Mouse (Mus musculus): ENCODE data around the gene Asb11. TPM values are rescaled to one million over a fixed set of nuclear protein-coding genes. Genes with fewer than 3 reads are reported as not detected.
A peak's percentile ranks its signal among the peaks of the same experiment; 100 is the strongest.

The Asb11 gene
- total RNA-seq, 2 experiments from 2014 or later = 21.5 to 49.7 TPM

DNA sequence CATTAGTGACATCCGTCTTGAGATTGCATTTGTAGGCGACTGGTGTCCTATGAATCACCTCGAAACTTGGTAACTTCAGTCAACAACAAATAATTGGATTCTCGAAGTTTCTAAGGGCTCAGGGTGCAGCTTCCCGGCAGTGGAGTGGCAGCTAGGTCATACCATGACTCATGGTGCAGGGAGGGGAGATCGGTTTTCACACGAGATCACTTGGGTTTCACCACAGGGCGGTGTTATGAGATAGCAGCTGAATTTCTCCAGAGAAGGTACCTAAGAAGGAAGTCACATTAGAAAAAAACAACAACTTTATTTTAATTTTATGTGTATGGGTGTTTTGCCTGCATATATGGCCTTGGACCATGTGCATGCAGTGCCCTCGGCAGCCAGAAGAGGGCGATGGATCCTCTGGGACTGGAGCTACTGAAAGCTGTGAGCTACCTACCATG lies 9.3 kb downstream of the Asb11 start:
- peak; percentile 12 for DNase-seq

GRCm38 (mm10) chrX:164446835-164447681 lies 10.3 kb downstream of the Asb11 start:
- DNase-seq = no peak

DNA sequence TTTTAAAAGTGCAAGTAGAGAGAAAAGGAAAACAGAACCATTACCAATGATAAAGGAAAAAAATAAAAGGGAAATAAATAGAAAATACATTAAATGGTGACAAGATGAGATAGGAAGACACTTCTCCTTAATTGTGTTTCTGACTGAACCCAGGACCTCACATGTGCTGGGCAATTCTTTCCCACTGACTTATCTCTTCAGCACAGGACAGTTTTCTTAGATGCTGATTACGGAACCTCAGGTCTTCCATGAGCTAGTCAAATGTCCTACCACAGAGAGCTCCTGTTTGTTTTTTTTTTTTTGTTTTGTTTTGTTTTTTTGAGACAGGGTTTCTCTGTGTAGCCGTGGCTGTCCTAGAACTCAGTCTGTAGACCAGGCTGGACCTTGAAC lies 10.9 kb downstream of the Asb11 start:
- DNase-seq = no peak

DNA sequence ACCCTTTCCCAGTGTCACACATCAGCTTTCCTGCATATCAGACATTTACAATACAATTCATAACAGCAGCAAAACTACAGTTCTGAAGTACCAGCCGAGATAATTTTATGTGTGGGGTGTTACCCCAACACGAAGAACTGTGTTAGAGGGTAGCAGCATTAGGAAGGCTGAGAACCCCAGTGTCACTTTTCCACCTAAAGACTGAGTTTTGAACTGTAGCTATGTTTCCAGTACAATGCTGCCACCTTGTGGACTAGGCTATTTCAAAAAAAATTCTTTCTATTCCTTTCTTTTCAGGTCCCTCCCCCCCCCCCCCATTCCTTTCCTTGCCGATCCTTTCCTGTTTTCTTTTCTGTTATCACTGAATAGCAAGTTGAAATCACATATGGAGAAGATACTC lies 12.4 kb downstream of the Asb11 start:
- peak; percentile 34 for DNase-seq

DNA sequence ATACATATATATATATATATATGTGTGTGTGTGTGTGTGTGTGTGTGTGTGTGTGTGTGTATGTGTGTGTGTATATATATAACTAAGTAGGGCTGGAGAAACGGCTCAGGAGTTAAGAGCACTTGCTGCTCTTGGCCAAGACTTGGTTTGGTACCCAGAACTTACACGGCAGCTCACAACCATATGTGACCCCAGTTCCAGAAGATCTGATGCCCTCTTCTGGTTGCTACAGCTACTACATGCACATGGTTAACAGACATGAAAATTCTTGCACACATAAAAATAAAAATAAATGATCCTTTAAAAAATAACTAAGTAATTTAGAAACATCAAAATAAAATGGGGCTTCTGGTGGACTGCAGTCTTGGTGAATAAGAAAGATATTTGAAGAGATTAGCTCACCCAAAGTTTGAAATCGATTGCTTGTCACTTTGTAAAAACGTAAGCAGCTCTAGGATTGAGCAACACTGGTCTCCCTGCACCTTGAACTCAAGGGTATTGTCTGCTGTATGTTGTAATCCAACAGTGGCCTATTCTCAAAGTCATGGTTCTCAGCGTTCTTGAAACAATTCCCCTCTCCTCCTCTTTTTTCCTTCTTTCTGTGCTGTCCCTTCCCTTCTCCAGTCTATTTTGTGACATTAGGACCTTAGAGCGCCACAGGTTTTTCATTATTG lies 22.5 kb downstream of the Asb11 start:
- no peak for DNase-seq

DNA sequence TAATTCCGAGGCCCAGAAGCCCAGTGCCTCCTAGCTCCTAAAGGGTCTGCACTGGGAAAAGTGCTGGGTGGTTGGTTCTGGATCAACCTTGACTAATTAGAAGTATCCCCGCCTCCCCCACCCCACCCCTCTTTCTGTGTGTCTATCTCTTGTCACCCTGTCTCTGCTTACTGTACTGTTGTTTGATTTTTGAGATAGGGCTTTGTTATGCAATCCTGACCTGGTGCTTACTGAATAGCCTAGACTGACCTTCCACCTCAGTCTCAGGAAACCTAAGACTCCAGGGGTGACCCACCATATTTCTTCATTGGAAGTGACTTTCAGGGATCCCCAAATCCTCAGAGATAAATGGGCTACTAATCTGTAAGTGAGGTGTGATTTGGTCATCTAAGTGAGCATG lies 65.5 kb downstream of the Asb11 start:
- DNase-seq = no peak

DNA sequence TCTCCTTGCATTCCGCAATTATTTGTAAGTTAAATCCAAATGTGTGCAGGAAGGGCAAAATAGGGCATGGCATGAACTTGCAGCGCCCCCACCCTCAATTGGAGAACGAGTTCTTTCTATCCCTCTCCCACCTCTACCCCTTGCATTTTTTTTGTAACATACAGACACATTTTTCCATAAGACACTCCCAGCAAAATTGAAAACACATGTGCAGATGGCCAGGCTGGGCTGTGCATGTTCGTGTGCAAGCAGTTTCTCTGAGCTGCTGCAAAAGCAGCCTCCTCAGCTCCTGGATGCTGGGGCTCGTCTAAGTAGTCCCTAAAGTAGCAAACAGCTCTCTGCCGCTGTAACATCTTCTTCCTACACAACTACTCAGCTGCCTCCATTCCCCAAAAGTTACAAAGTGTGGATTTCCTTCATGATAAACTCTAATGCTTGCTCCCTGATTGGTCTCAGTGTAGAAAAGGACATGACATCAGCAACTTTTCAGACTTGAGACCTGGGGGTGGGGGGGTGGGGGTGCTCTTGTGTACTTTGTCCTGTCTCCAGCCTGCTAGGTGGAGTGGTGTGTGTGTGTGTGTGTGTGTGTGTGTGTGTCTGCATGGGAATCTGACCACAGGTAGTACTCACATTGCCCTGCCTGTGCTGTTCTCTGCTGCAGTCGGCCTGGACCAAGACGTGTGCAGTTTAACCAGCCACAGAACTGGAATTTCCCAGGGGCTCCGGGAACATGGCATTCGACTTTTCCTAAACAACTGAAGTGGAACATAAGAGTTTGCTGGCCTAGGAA lies 69.1 kb downstream of the Asb11 start, which contains the start of gene Asb9:
TSS of gene Asb9 (plus strand) at position 619 of the 790 bp plus-strand sequence.
- DNase-seq = no peak

- no peak for DNase-seq
Measured at GRCm38 (mm10) chrX:164507068-164507467, 70.3 kb downstream of the Asb11 start.

GRCm38 (mm10) chrX:164508728-164509127 lies 71.9 kb downstream of the Asb11 start:
- no peak for DNase-seq

Other genes with a start within 250 kb of the Asb11 start
- gene Bmx, start 178.8 kb upstream of the Asb11 start, total RNA-seq (2021) = 1 to 10 TPM; 4.3 to 4.6 TPM
- gene Pir, start 167.6 kb upstream of the Asb11 start, total RNA-seq (2021) = 1 to 10 TPM; 2.4 to 3.6 TPM
- 1 to 10 TPM; 5.3 to 5.7 TPM for gene Vegfd, start 63.6 kb upstream of the Asb11 start, total RNA-seq (2021)
- gene Piga, start 17.2 kb upstream of the Asb11 start, total RNA-seq (2021) = 1 to 10 TPM; 4.8 to 5.1 TPM
- gene Asb9, start 69.3 kb downstream of the Asb11 start, total RNA-seq (2021) = not detected

All from heart, postnatal 4 days (tissue).